Mouse (Mus musculus) embryonic facial prominence, embryonic 10.5 days (tissue): ENCODE measurements around the gene Glcci1. TPM values are rescaled to one million over a fixed set of nuclear protein-coding genes. Genes with fewer than 3 reads are reported as not detected.

ENCODE experiments used
- DNase-seq: peaks from one replicate; pipeline ENCODE4 v3.0.0-alpha.2; 2017; ENCODE audit warnings: low spot score
- H3K27ac ChIP-seq: fragments of 300-500 bp; sonication (generic); replicated peaks from 2 replicates; pipeline ENCODE4 v1.5.1; 2016; ENCODE audit warnings: mild to moderate bottlenecking
- H3K27me3 ChIP-seq: fragments of 300-500 bp; sonication (generic); replicated peaks from 2 replicates; pipeline ENCODE4 v1.6.1; 2016; ENCODE audit warnings: low read depth, mild to moderate bottlenecking; ENCODE audit not compliant: poor library complexity, severe bottlenecking
- H3K36me3 ChIP-seq: fragments of 300-500 bp; sonication (generic); replicated peaks from 2 replicates; pipeline ENCODE4 v1.6.1; 2016; ENCODE audit warnings: mild to moderate bottlenecking, moderate library complexity
- H3K4me1 ChIP-seq: fragments of 300-500 bp; sonication (generic); 2 replicates; pipeline ENCODE4 v1.6.1; 2016
- H3K4me3 ChIP-seq: fragments of 300-500 bp; sonication (generic); 2 replicates; pipeline ENCODE4 v1.5.1; 2016; ENCODE audit warnings: mild to moderate bottlenecking, moderate library complexity
- H3K9me3 ChIP-seq: fragments of 300-500 bp; sonication (generic); 2 replicates; pipeline ENCODE4 v1.6.1; 2016; ENCODE audit warnings: mild to moderate bottlenecking
- WGBS: fragments of 180-500 bp; shearing (Covaris S2); methylation state at CpG from one replicate; pipeline ENCODE4 v1.1.7; 2016; 5-methylcytosine and 5-hydroxymethylcytosine counted together
- polyA plus RNA-seq: library from polyadenylated mRNA; unstranded; fragments of >200 nt; fragmentation: Nextera tagmentation; extraction: Ambion mirVana; gene quantifications from 2 replicates; pipeline ENCODE4 v1.2.1, GENCODE M21; 2016

Glcci1 gene
- polyA plus RNA-seq, 1 experiment from 2014 or later, result 9.6 TPM

DNA sequence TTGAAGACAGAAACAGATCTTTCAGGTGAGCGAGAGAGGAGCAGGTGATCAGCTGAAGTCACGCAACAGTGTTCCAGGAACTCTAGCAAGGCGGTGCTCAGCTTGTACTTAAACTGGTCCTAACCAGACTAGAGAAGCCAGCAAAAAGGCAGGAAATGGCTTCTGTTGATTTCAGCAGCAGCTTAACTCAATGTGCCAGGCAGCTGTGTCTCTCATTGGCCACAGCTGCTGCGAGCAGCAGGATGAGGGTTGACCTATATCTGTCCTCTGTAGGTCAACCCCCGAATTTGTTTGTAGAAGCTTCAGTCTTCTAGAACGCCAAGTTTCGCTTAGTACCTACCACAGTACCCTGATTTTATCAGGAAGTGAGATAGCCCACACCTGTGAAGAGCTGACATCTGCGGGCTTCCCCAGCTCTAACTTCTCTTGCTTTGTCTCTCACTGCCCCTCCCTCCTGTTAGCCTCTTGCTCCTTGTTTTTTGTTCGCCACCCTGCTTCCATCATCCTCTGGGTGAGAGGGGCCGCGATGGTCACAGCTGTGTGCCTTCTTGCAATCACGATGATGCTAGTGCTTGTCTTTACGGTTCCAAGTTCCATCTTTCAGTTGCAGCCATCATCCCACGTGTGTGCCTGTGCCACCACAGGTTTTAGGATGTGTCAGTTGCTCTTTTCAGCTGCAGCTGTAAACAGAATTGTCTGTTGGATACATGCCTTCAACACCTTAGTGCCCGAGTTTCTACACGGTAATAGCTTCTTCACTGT lies 23.8 kb upstream of the Glcci1 start:
- H3K27me3 ChIP-seq, result no peaks in the 10 kb centered on the region
- no peak overlapping the region for H3K27ac ChIP-seq
- no peak overlapping the region for H3K4me3 ChIP-seq
- H3K36me3 ChIP-seq, result no peaks in the 10 kb centered on the region
- no peaks in the 10 kb centered on the region for H3K9me3 ChIP-seq
- WGBS, result 85% methylated on average over 16 of the region's 16 CpGs
- H3K4me1 ChIP-seq, result peaks cover 6% of the 10 kb centered on the region; the same call in 1 of the 2 replicates
- no peak for DNase-seq

DNA sequence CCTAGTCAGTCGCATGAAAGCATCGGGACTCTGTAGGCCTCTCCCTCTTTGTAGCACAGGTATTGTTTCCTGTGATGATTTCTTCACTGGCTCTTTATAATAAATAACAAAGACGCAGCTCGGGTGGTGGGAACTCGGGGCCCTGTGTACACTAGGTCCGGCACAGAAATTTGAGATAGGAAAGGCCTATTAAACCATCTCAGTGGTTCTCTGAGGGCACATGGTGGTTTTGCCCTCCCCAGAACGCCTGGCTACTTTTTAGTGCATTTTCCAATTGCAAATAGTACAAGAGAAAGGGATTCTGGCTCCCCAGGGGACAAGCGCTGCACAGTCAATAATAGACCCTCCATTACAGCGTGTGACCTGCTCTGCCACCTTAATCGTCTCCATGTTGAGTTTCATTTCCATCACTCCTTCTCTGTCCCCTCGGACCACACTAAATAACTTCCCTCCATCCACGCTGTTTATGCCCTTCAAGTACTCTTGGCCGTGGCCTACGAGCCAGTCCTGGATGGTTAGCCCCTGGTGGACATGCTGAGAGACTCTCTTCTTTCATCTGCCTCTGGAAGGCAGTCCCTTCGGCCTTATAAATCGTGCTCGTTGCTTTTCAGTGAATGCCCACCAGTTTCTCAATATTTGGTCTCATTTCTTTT lies 22.9 kb upstream of the Glcci1 start:
- Histone ChIP-seq H3K4me1 (peaks cover 6% of the 10 kb centered on the region; the same call in 1 of the 2 replicates), H3K27me3 (no peaks in the 10 kb centered on the region), H3K36me3 (no peaks in the 10 kb centered on the region), H3K27ac (no peak overlapping the region), H3K9me3 (no peaks in the 10 kb centered on the region), H3K4me3 (no peak overlapping the region)
- DNase-seq, result no peak
- 82% methylated on average over 17 of the region's 17 CpGs for WGBS

DNA sequence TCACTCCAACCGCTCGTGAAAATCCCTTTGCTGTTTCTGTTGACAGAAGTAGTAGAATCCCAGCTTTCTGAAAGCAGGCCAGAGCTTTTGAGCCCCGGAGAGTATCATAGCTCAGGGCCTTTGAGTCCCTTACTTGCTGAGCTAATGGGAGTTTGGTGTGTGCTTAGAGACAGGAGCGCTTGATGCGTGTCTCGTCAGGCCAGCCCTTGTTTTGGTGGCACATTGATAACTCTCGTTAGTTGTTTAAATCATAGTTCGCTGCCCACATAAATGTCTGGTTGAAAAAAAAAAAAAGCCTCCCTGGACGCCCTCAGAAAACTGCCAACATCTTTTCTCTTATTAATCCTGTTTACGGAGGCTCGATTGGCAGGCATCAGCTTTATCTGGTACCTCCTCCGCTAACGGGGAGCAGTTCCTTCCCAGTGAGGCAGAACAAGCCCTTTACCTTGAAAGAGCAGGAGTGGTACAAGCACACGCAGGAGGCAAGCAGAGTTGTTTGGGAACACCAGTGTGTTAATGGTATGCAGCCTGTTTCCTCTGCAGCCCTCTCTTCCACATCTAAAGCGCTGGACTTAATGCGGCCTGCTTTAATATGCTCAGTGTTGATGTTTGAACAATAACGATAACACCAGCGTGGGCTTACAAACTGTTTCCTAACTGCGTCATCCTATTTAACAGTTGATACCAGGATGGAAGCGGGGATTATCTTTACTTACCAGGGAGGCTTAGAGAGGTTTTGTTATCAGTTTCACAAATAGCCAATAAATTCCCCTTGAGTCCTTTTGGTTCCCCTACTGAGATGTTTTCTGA lies 22.2 kb upstream of the Glcci1 start:
- WGBS, result 69% methylated on average over 20 of the region's 20 CpGs

DNA sequence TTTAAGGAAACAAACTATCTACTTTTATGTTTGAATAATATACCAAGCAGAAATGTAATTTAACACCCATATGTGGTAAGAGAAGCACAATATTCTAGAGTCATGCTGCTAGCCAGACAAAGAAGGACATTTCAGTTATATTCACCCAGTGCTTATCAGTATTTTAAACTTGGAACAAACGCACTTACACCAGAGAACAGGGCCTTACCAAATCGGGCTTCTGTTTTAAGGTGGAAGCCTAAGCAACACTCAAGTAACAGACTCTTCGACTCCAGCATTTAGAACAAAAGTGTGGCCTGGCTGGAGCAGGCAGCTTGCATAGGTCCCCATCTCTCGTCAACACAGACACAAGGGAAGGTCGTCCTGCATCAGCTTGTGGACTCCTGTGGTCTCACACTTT lies 21.2 kb upstream of the Glcci1 start:
- DNase-seq, result no peak
- Histone ChIP-seq H3K4me3 (no peak overlapping the region), H3K36me3 (no peaks in the 10 kb centered on the region), H3K27ac (no peak overlapping the region), H3K9me3 (no peaks in the 10 kb centered on the region), H3K4me1 (peaks cover 6% of the 10 kb centered on the region; the same call in 1 of the 2 replicates), H3K27me3 (no peaks in the 10 kb centered on the region)
- WGBS, result 71% methylated on average over 5 of the region's 5 CpGs

More for the DNA sequence above, 22.2 kb upstream of the Glcci1 start:
- Histone ChIP-seq H3K4me3 (no peak overlapping the region), H3K9me3 (no peaks in the 10 kb centered on the region), H3K27ac (no peak overlapping the region), H3K4me1 (peaks cover 6% of the 10 kb centered on the region; the same call in 1 of the 2 replicates), H3K36me3 (no peaks in the 10 kb centered on the region), H3K27me3 (no peaks in the 10 kb centered on the region)
- DNase-seq, result no peak

DNA sequence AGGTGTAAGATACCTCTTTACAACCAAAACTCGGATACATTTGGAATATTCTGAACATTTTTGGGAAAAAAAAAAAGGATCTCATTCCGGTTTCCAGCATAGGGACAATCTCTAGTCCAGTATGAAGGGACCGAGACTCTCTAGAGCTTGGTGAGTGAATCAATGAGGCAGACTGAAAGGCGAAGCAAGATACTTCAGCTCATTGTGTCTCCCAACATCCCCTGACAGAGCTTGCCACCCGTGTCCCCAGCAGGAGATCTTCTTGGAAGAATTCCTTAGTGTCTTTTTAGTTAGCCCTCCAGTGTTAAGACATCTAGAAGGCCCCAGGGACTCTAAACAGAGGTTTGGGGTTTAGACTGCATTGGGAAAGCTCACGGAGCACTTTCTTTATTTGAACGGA lies 20.1 kb upstream of the Glcci1 start:
- no peaks in the 10 kb centered on the region for H3K27me3 ChIP-seq
- H3K27ac ChIP-seq, result no peak overlapping the region
- no peak overlapping the region for H3K4me3 ChIP-seq
- no peak for DNase-seq
- H3K4me1 ChIP-seq, result peaks cover 6% of the 10 kb centered on the region; the same call in 1 of the 2 replicates
- WGBS, result 74% methylated on average over 7 of the region's 7 CpGs
- no peaks in the 10 kb centered on the region for H3K36me3 ChIP-seq
- no peaks in the 10 kb centered on the region for H3K9me3 ChIP-seq

DNA sequence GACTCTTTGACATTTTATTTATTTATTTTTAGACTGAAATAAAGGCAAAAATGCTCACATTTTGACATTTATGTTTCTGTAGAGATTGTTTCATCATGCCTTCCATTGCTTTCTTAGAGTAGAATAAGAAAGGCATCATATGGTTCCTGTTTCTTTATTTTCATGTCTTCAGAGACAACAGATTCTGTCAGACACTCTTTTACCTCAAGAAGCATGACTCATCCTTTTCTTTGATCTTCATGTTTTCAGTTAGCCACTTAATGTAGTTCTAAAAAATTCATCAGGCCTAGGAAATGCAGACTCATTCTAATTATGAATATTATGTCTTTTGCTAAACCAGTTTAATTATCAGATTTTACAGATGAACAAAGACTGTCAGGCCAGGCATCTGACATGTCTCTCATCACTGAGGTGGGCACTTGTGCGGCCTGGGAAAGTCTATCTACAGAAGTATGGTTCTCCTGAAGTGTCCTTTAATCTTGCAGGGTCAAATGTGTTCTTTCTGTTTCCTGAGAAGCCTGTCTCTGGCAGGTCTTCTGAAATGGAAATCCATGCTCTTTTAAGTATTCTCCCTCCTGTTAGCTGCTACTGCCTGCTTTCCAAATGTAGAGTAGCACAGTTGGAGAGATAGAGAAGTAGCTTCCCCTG lies 19.3 kb upstream of the Glcci1 start:
- no peak overlapping the region for H3K27ac ChIP-seq
- H3K36me3 ChIP-seq, result no peaks in the 10 kb centered on the region
- 86% methylated on average over 1 of the region's 1 CpGs for WGBS
- no peaks in the 10 kb centered on the region for H3K27me3 ChIP-seq
- peaks cover 6% of the 10 kb centered on the region; the same call in 1 of the 2 replicates for H3K4me1 ChIP-seq
- H3K9me3 ChIP-seq, result no peaks in the 10 kb centered on the region
- DNase-seq, result no peak
- H3K4me3 ChIP-seq, result no peak overlapping the region

DNA sequence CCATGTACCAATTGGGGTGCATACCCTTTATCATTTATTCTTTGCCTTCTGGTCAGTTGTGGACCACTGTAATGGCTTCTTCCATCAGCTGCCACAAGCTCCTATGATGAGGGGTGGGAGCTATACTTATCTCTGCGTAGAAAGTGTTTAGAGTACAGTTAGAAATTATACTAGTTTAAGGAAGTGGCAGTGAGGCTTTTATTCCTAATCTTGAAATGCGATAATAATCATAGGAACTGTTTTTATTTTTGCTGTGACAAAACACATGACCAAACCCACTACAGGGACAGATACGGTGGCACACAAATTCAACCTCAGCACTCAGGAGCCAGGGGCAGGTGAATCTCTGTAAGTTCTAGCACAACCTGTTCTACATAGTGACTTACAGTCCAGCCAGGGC lies 17.2 kb upstream of the Glcci1 start:
- WGBS, result 88% methylated on average over 3 of the region's 3 CpGs

DNA sequence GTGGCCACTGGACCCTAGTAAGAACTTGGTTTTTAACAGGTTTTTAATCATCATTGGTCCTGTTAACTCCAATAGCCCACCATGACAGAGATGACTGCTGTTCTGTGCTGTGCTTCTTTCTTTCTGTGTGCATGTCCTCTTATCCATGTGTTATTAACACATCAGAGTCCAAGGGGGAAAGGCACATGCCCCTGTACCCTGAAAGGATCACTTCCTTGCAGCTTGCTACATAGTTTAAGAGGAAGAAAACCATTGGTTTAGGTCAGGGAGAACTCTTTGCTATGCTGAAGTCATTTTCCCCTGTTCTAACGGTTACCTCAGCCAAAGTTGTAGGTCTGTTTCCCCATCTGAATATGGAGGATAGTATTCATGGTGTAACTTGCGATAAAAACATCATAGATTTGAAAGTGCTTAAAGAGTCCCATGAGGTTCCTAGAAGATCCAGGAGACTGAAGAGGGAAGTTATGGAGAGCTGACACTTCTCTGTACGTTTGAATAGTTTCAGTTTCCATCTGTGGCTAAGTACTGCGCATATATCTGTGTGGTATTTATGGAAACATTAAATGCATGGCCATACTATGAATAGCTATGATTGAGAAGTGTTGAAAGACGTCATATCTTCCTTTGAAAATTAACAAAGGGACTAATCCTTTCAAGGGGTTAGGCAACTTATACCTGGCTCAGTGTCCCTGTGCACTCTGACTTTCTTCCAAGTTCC lies 14.1 kb upstream of the Glcci1 start:
- Histone ChIP-seq H3K36me3 (no peaks in the 10 kb centered on the region), H3K27me3 (no peaks in the 10 kb centered on the region), H3K4me3 (no peak overlapping the region), H3K4me1 (no peaks in the 10 kb centered on the region), H3K27ac (no peak overlapping the region), H3K9me3 (no peaks in the 10 kb centered on the region)
- 86% methylated on average over 5 of the region's 5 CpGs for WGBS
- DNase-seq, result no peak

More for the DNA sequence above, 17.2 kb upstream of the Glcci1 start:
- H3K36me3 ChIP-seq, result no peaks in the 10 kb centered on the region
- H3K4me3 ChIP-seq, result no peak overlapping the region
- H3K4me1 ChIP-seq, result no peaks in the 10 kb centered on the region
- no peaks in the 10 kb centered on the region for H3K27me3 ChIP-seq
- no peak overlapping the region for H3K27ac ChIP-seq
- DNase-seq, result no peak
- H3K9me3 ChIP-seq, result no peaks in the 10 kb centered on the region

DNA sequence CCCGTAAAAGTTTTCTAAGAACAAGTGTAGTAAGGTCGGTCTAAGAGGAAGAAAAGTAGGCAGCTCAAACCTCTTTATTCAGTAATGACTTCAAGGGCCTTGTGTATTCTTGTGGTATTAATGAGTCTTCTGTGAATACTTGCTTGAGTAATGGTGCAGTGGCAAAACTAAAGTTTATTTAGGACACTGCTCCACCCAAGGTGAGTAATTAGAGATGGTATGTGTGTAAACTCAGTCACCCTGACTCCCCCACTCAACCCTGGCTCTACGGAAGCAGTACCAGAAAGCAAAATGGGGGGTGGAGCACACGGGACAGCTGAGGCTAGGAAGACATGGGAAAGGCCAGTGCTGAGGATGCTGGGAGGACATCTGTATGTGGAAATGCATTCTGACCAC lies 13.6 kb upstream of the Glcci1 start:
- Histone ChIP-seq H3K4me1 (no peaks in the 10 kb centered on the region), H3K4me3 (no peak overlapping the region), H3K36me3 (no peaks in the 10 kb centered on the region), H3K9me3 (no peaks in the 10 kb centered on the region), H3K27ac (no peak overlapping the region), H3K27me3 (no peaks in the 10 kb centered on the region)
- WGBS, result 86% methylated on average over 4 of the region's 4 CpGs
- DNase-seq, result no peak

DNA sequence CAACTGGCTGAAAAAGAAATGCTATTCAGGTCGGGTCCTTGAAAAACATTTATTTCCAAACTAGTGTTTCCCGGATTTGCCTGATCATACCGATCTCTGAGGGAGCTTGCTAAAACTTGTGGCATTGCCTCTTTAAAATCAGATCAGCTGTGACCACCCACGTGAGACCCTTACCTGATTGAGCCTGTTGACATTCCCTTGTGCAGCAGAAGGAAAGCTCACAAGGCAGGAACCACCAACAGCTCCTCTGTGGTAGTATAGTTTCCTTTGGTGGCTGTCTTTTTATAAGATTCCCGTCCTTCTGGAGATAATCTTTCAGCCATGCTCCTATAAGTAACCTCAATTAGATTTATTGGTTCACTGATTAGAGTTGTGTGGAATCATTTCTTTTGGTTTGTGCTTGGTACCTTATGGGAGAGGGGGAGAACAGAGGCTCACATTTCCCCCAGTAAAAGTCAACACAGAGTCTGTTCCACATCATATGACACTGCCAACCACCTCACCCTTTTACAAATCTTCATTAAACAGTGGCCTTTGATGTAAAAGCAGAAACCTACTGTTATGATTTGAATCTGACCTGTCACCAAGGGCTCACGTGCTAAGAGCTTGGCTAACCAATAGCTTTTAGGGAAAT lies 12.0 kb upstream of the Glcci1 start:
- no peaks in the 10 kb centered on the region for H3K36me3 ChIP-seq
- 81% methylated on average over 6 of the region's 6 CpGs for WGBS

DNA sequence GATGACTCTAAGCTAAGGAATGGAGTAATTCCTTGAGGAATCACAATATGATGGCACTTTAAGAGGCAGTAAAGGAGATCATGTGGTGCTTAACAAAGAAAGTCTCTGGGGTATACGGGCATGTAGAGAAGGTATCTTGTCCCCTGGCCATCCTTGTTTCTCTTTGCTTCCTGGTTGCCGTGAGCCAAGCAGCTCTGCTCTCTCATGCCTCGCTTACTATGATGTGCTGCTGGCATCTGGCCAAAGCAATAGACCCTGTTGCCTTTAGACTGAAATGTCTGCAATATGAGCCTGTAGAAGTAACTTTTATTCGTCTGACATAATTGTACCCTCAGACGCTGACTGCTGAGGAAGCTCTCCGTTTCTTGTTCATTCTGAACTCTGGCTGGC lies 11.5 kb upstream of the Glcci1 start:
- no peaks in the 10 kb centered on the region for H3K4me1 ChIP-seq
- H3K36me3 ChIP-seq, result no peaks in the 10 kb centered on the region
- no peak overlapping the region for H3K4me3 ChIP-seq
- WGBS, result 86% methylated on average over 6 of the region's 6 CpGs
- H3K27ac ChIP-seq, result no peak overlapping the region
- no peak for DNase-seq
- H3K9me3 ChIP-seq, result no peaks in the 10 kb centered on the region
- no peaks in the 10 kb centered on the region for H3K27me3 ChIP-seq

More for the DNA sequence above, 12.0 kb upstream of the Glcci1 start:
- Histone ChIP-seq H3K4me3 (no peak overlapping the region), H3K27me3 (no peaks in the 10 kb centered on the region), H3K27ac (no peak overlapping the region), H3K9me3 (no peaks in the 10 kb centered on the region), H3K4me1 (no peaks in the 10 kb centered on the region)
- no peak for DNase-seq
